12 mouse cellular contexts compared by ENCODE assay signal in the genomic region with DNA sequence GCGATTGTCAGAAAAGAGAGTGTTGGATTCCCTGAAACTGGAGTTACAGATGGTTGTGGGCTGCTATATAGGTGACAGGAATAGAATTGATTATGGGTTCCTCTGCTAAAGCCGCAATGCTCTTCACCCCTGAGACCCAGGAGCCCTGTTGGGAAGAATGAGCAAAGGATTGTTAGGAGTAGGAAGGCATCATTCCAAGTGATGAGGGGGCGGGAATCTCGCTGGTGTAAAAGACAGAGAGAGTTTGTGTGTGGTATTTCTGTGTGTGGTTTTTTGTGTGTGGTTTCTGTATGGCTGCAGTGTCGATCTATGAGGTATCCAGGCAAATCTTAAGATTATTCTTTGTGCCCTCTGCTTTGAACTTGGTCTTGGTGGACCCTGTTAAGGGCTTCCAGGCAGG. TPM values are rescaled to one million over a fixed set of nuclear protein-coding genes. Genes with fewer than 3 reads are reported as not detected.
DNase-seq lines count a peak whose midpoint lies in the region; ATAC-seq and TF ChIP-seq lines count a peak whose summit lies in the region.
"Had no signal": no experiment of that assay in that cellular context is flagged by ENCODE, and none has a peak within 500 bp of the region (broad histone marks: within the 10 kb centered on the region; RNA-seq: fewer than 3 reads in every experiment).

No protein-coding gene starts in this region.

- H3K9ac ChIP-seq in embryonic facial prominence, embryonic 12.5 days, result no peak overlapping the region
- H3K9ac ChIP-seq in forebrain, postnatal 0 days, result no peak overlapping the region
- 0 out of 2 replicates have a peak overlapping the region, but pooled peaks have one; percentile 67 for H3K9ac ChIP-seq in midbrain, postnatal 0 days (replicated peaks; ENCODE audit: low read length, poor library complexity, severe bottlenecking)
- H3K9ac ChIP-seq: liver, embryonic 14.5 days had no signal

- DNase-seq in layer of hippocampus, adult 2 months (ENCODE audit: low spot score in 2 of 2), result peak in 1 of 2 experiments; percentile 13
- DNase-seq in layer of hippocampus, postnatal 25 days (ENCODE audit: extremely low spot score in 1 of 2, low spot score in 1 of 2), result no peak
- no peak for DNase-seq in forebrain, postnatal 0 days
- DNase-seq in midbrain, postnatal 0 days (ENCODE audit: low spot score), result no peak
- DNase-seq in heart, adult 18-20 months, result no peak
- DNase-seq in cerebellum, postnatal 4 days (ENCODE audit: low spot score in 2 of 2), result no peak
- DNase-seq: cerebellum, adult 8-10 months; heart, postnatal 10 days; kidney, postnatal 10 days had no signal

- peak overlapping the region; percentile 84; the same call in 1 of the 2 replicates for H3K27ac ChIP-seq in layer of hippocampus, adult 2 months
- no peak overlapping the region for H3K27ac ChIP-seq in embryonic facial prominence, embryonic 12.5 days
- H3K27ac ChIP-seq in forebrain, postnatal 0 days (ENCODE audit: low read depth, low read length), result no peak overlapping the region
- 0 out of 2 replicates have a peak overlapping the region, but pooled peaks have one; percentile 86 for H3K27ac ChIP-seq in midbrain, postnatal 0 days (ENCODE audit: low read depth, low read length)
- H3K27ac ChIP-seq: liver, embryonic 14.5 days had no signal

- H3K4me1 ChIP-seq in embryonic facial prominence, embryonic 12.5 days, result peaks cover 12% of the 10 kb centered on the region; the same call in 1 of the 2 replicates
- no peaks in the 10 kb centered on the region for H3K4me1 ChIP-seq in forebrain, postnatal 0 days (ENCODE audit: insufficient read depth)
- H3K4me1 ChIP-seq in midbrain, postnatal 0 days (ENCODE audit: insufficient read depth, low read length), result peaks cover 9% of the 10 kb centered on the region; the same call in 1 of the 2 replicates

- peak overlapping the region; percentile 83 for H3K4me3 ChIP-seq in layer of hippocampus, adult 2 months
- H3K4me3 ChIP-seq in embryonic facial prominence, embryonic 12.5 days, result no peak overlapping the region
- H3K4me3 ChIP-seq in forebrain, postnatal 0 days (ENCODE audit: low read depth, low read length), result peak overlapping the region; percentile 67; the same call in 1 of the 2 replicates
- peak overlapping the region; percentile 71 for H3K4me3 ChIP-seq in midbrain, postnatal 0 days (ENCODE audit: low read depth, low read length)

- no peaks in the 10 kb centered on the region for H3K27me3 ChIP-seq in embryonic facial prominence, embryonic 12.5 days
- H3K27me3 ChIP-seq in forebrain, postnatal 0 days (ENCODE audit: insufficient read depth, low read length), result no peaks in the 10 kb centered on the region
- no peaks in the 10 kb centered on the region for H3K27me3 ChIP-seq in midbrain, postnatal 0 days (ENCODE audit: insufficient read depth, low read length)

- 75% methylated on average over 5 of the region's 5 CpGs for WGBS in embryonic facial prominence, embryonic 12.5 days
- WGBS in forebrain, postnatal 0 days, result 62% methylated on average over 5 of the region's 5 CpGs
- 66% methylated on average over 5 of the region's 5 CpGs for WGBS in midbrain, postnatal 0 days

- no peak for ATAC-seq in embryonic facial prominence, embryonic 12.5 days (ENCODE audit: insufficient number of reproducible peaks, insufficient read depth, low FRiP score, low TSS enrichment)
- ATAC-seq in forebrain, postnatal 0 days, result no peak
- no peak for ATAC-seq in midbrain, postnatal 0 days (ENCODE audit: low FRiP score)

- no peak for TF ChIP-seq CTCF in layer of hippocampus, adult 2 months (conservative IDR thresholded peaks at IDR 0.05)
- no peak for TF ChIP-seq CTCF in forebrain, postnatal 0 days (IDR thresholded peaks at IDR 0.05; ENCODE audit: low read depth)
- no peak for TF ChIP-seq CTCF in midbrain, postnatal 0 days (IDR thresholded peaks at IDR 0.05)

- H3K4me2 ChIP-seq in embryonic facial prominence, embryonic 12.5 days (replicated peaks), result peak overlapping the region; percentile 79; the same call in 1 of the 2 replicates
- H3K4me2 ChIP-seq in forebrain, postnatal 0 days (ENCODE audit: low read depth), result peak overlapping the region; percentile 79
- H3K4me2 ChIP-seq in midbrain, postnatal 0 days (ENCODE audit: low read depth, low read length, poor library complexity, severe bottlenecking), result peak overlapping the region; percentile 74

- no peaks in the 10 kb centered on the region for H3K9me3 ChIP-seq in embryonic facial prominence, embryonic 12.5 days
- H3K9me3 ChIP-seq in forebrain, postnatal 0 days (ENCODE audit: low read length), result no peaks in the 10 kb centered on the region
- no peaks in the 10 kb centered on the region for H3K9me3 ChIP-seq in midbrain, postnatal 0 days (ENCODE audit: low read length)

- no peaks in the 10 kb centered on the region for H3K36me3 ChIP-seq in embryonic facial prominence, embryonic 12.5 days
- no peaks in the 10 kb centered on the region for H3K36me3 ChIP-seq in forebrain, postnatal 0 days (ENCODE audit: insufficient read depth)
- peaks cover 2% of the 10 kb centered on the region; the same call in 1 of the 2 replicates for H3K36me3 ChIP-seq in midbrain, postnatal 0 days (ENCODE audit: insufficient read depth, low read length)

RNA-seq across cellular contexts. Expression of gene Zkscan16, which starts 1.3 kb away (rescaled TPM):
- 10 to 100 TPM; 51.3 to 53.1 TPM for total RNA-seq in layer of hippocampus, adult 2 months (2021)
- total RNA-seq in layer of hippocampus, postnatal 25 days (2021), result 10 to 100 TPM; 40.8 to 42.0 TPM
- 1.3 and 1.5 TPM in 2 replicates for polyA plus RNA-seq in embryonic facial prominence, embryonic 12.5 days (2016; fragmentation: Nextera tagmentation; extraction: Ambion mirVana)
- total RNA-seq in forebrain, postnatal 0 days (2014; rRNA removed), result 3.7 and 5.6 TPM in 2 replicates
- polyA plus RNA-seq in forebrain, postnatal 0 days (2015; fragmentation: Nextera tagmentation; extraction: Ambion mirVana), result 0.44 and 1.5 TPM in 2 replicates
- total RNA-seq in midbrain, postnatal 0 days (2014; rRNA removed), result 4.9 and 7.6 TPM in 2 replicates
- 2.2 and 2.4 TPM in 2 replicates for polyA plus RNA-seq in midbrain, postnatal 0 days (2015; fragmentation: Nextera tagmentation; extraction: Ambion mirVana)
- under 1 TPM; 0.15 to 0.39 TPM for total RNA-seq in heart, adult 18-20 months (2021)
- total RNA-seq: monocyte, adult 5-6 weeks had no signal

RNA-seq across cellular contexts. Expression of gene Ecpas, which starts 32.1 kb away (rescaled TPM):
- 100 to 1,000 TPM; 117 to 120 TPM for total RNA-seq in layer of hippocampus, adult 2 months (2021)
- total RNA-seq in layer of hippocampus, postnatal 25 days (2021), result 100 to 1,000 TPM; 116 to 132 TPM
- polyA plus RNA-seq in embryonic facial prominence, embryonic 12.5 days (2016; fragmentation: Nextera tagmentation; extraction: Ambion mirVana), result 42.3 and 44.7 TPM in 2 replicates
- 64.5 and 81.6 TPM in 2 replicates for total RNA-seq in forebrain, postnatal 0 days (2014; rRNA removed)
- polyA plus RNA-seq in forebrain, postnatal 0 days (2015; fragmentation: Nextera tagmentation; extraction: Ambion mirVana), result 19.5 and 22.5 TPM in 2 replicates
- total RNA-seq in midbrain, postnatal 0 days (2014; rRNA removed), result 64.8 and 77.5 TPM in 2 replicates
- polyA plus RNA-seq in midbrain, postnatal 0 days (2015; fragmentation: Nextera tagmentation; extraction: Ambion mirVana), result 28.4 and 36.8 TPM in 2 replicates
- total RNA-seq in heart, adult 18-20 months (2021), result 100 to 1,000 TPM; 205 to 221 TPM

RNA-seq across cellular contexts. Expression of gene Ptgr1, which starts 42.2 kb away (rescaled TPM):
- 1 to 10 TPM; 3.2 to 3.3 TPM for total RNA-seq in layer of hippocampus, adult 2 months (2021)
- 1 to 10 TPM; 2.9 to 3.2 TPM for total RNA-seq in layer of hippocampus, postnatal 25 days (2021)
- 21.3 and 24.2 TPM in 2 replicates for polyA plus RNA-seq in embryonic facial prominence, embryonic 12.5 days (2016; fragmentation: Nextera tagmentation; extraction: Ambion mirVana)
- total RNA-seq in forebrain, postnatal 0 days (2014; rRNA removed), result 2.0 and 2.8 TPM in 2 replicates
- 3.2 and 3.8 TPM in 2 replicates for polyA plus RNA-seq in forebrain, postnatal 0 days (2015; fragmentation: Nextera tagmentation; extraction: Ambion mirVana)
- total RNA-seq in midbrain, postnatal 0 days (2014; rRNA removed), result 1.9 and 3.4 TPM in 2 replicates
- polyA plus RNA-seq in midbrain, postnatal 0 days (2015; fragmentation: Nextera tagmentation; extraction: Ambion mirVana), result 3.1 and 3.4 TPM in 2 replicates
- total RNA-seq in heart, adult 18-20 months (2021), result 1 to 10 TPM; 3.0 to 3.7 TPM

RNA-seq across cellular contexts. Expression of gene Dnajc25, which starts 50.2 kb away (rescaled TPM):
- 1 to 10 TPM; 5.5 to 6.1 TPM for total RNA-seq in layer of hippocampus, adult 2 months (2021)
- total RNA-seq in layer of hippocampus, postnatal 25 days (2021), result 1 to 10 TPM; 5.5 to 5.8 TPM
- polyA plus RNA-seq in embryonic facial prominence, embryonic 12.5 days (2016; fragmentation: Nextera tagmentation; extraction: Ambion mirVana), result 11.0 and 11.4 TPM in 2 replicates
- total RNA-seq in forebrain, postnatal 0 days (2014; rRNA removed), result 4.5 and 5.7 TPM in 2 replicates
- 4.6 and 8.5 TPM in 2 replicates for polyA plus RNA-seq in forebrain, postnatal 0 days (2015; fragmentation: Nextera tagmentation; extraction: Ambion mirVana)
- total RNA-seq in midbrain, postnatal 0 days (2014; rRNA removed), result 5.4 and 6.7 TPM in 2 replicates
- polyA plus RNA-seq in midbrain, postnatal 0 days (2015; fragmentation: Nextera tagmentation; extraction: Ambion mirVana), result 7.5 and 10.6 TPM in 2 replicates
- total RNA-seq in heart, adult 18-20 months (2021), result 10 to 100 TPM; 19.8 to 22.3 TPM

RNA-seq across cellular contexts. Expression of gene Gm20503, which starts 58.3 kb away (rescaled TPM):
- total RNA-seq in layer of hippocampus, adult 2 months (2021), result 1 to 10 TPM in 1 of 2 experiments, not detected in 1; 2.5 TPM
- 1 to 10 TPM in 1 of 2 experiments, under 1 TPM in 1; 0.66 to 5.9 TPM for total RNA-seq in layer of hippocampus, postnatal 25 days (2021)
- polyA plus RNA-seq in embryonic facial prominence, embryonic 12.5 days (2016; fragmentation: Nextera tagmentation; extraction: Ambion mirVana), result 15.4 and 17.9 TPM in 2 replicates
- total RNA-seq in forebrain, postnatal 0 days (2014; rRNA removed), result not detected in 2 replicates
- 8.6 and 11.8 TPM in 2 replicates for polyA plus RNA-seq in forebrain, postnatal 0 days (2015; fragmentation: Nextera tagmentation; extraction: Ambion mirVana)
- total RNA-seq in midbrain, postnatal 0 days (2014; rRNA removed), result not detected in 2 replicates
- polyA plus RNA-seq in midbrain, postnatal 0 days (2015; fragmentation: Nextera tagmentation; extraction: Ambion mirVana), result 8.2 and 14.1 TPM in 2 replicates
- 1 to 10 TPM; 4.2 to 4.4 TPM for total RNA-seq in heart, adult 18-20 months (2021)
- total RNA-seq: monocyte, adult 5-6 weeks had no signal

Comparison
In these comparisons a context has a peak if more than half of its experiments do, and no peak if none do; other contexts are left out.
1. H3K27ac ChIP-seq: peak in layer of hippocampus, adult 2 months (single experiment) and midbrain, postnatal 0 days (single experiment); none in embryonic facial prominence, embryonic 12.5 days (single experiment) and forebrain, postnatal 0 days (single experiment).
2. Peak in every context shown above with its lines, with median percentiles within 50 percentile points of each other: H3K4me2 ChIP-seq.